Mouse (Mus musculus) ES-E14 (cell line): ENCODE measurements at regions not wholly inside any gene's neighbourhood (a gene's known extent, or its start where the extent isn't known, plus 50 kb on each side); places are given as distances from the start of the nearest gene placed in this dataset.

Source experiments
- HCFC1 ChIP-seq: IDR thresholded peaks from 2 replicates; pipeline ENCODE4 v1.6.1; 2012; ENCODE audit warnings: low read length, inconsistent platforms, borderline replicate concordance; ENCODE audit not compliant: insufficient read depth
- ZNF384 ChIP-seq: IDR thresholded peaks from 2 replicates; pipeline ENCODE4 v1.6.1; 2012; ENCODE audit warnings: low read depth, low read length, inconsistent platforms

DNA sequence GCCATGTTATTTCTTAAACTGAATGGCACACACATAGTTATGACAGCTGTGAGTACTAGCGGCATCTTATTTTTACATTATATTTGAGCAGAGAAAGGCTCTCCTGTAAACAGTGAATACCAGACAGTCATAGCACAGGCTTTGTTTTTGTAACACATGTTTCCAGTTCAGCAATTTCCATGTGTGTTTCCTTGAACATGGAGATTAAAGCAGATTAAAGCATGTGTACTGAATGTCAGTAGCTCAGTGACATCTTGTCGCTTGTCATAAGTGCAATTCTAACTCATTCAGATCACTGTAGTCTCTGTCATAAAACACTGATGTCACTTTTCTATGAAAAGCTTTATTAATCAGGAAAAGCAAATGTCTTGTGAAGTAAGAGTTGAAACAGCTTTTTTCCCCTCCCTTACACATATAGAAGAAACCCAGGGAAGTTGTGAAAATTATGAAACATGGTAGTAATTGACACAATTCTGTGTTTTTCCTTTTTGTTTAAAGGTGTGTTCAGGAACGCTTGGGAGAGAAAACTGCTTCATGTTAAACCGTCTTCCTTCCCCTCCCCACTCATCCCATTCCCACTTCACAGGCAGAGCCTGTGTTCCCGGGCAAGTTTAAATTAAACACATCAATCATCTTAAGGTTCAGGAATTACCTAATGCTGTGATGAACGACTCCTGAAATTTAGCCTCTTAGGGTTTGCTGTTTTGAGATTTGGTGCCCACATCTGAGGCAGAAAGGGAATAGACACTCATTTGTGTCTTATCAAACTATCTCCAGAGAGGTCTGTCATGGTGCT lies 449.9 kb upstream of the Pdcd1 start:
- TF ChIP-seq HCFC1 (no peak), ZNF384 (no peak)
